Mouse (Mus musculus): ENCODE results near the gene B3gnt9.

GRCm38 (mm10) chr8:105288231-105288630, 33.3 kb upstream of the B3gnt9 start:
- TF ChIP-seq CTCF (IDR thresholded peaks at IDR 0.05; ENCODE audit: low read depth, low read length), result no peak
- no peak for TF ChIP-seq POLR2A (IDR thresholded peaks at IDR 0.05; ENCODE audit: insufficient read depth, low read length)

All from ES-Bruce4 (cell line).